Mouse (Mus musculus) heart, postnatal 10 days (tissue): ENCODE results near the gene Golt1b. TPM values are rescaled to one million over a fixed set of nuclear protein-coding genes. Genes with fewer than 3 reads are reported as not detected.
A peak's percentile ranks its signal among the peaks of the same experiment; 100 is the strongest.

Experiments used
- DNase-seq, 2 experiments: peaks; one replicate each; pipeline ENCODE4 v3.0.0; 2021
- intact Hi-C: fragments of 180-260 bp; cut with DNase I; formaldehyde crosslinking; loops from one replicate; pipeline ENCODE4 v1.15.1; 2025
- total RNA-seq, 2 experiments: library from RNA; stranded (reverse); gene quantifications; 2 replicates each; pipeline ENCODE4 v1.2.3; 2021

The Golt1b gene
- total RNA-seq, 2 experiments from 2014 or later = 22.2 to 25.1 TPM

DNA sequence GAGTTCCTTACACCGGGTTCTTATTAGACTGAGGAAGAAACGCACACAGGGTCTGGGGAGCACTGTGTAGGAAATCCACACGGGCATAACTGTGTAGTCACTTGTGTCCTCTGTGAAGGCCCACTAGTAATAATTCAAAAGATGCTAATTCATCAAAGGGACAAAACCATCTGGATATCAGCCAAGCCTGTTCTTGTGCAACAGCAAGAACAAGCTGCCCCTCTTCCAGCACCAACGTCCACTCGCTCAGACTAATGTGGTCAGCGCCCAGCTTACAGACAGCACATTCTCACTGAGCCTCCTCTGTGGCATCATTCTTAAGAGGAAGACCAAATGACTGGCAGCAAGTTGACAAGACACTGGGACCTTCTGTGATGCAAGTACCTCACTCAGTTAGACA lies 7.1 kb upstream of the Golt1b start:
- intact Hi-C loops = loop anchor here (10.0 kb wide), 1 partner anchor 375 kb away; the partner anchor contains the start of gene Cmas

DNA sequence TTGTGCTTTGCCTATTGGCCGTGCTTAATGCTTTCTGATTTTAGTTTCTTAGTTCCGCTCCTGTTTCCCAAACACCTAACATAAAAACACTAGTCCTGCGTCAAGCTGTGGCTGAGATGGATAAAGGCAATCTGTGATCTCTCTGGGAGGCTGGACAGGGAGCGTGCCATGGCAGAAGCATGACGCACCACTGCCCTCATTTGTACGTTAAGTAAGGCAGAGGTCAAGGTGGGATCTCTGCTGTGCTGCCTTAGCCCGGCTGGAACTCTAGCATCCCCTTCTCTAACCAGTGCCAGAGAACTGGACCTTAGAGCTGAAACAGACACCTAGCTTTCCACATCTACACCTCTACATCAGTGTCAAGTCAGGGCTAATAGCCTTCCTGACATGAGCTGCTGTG lies 5.4 kb upstream of the Golt1b start:
- DNase-seq = no peak
- intact Hi-C loops = loop anchor here (10.0 kb wide), 1 partner anchor 373 kb away; the partner anchor contains the start of gene Cmas

More for the DNA sequence above, 7.1 kb upstream of the Golt1b start:
- DNase-seq = no peak

DNA sequence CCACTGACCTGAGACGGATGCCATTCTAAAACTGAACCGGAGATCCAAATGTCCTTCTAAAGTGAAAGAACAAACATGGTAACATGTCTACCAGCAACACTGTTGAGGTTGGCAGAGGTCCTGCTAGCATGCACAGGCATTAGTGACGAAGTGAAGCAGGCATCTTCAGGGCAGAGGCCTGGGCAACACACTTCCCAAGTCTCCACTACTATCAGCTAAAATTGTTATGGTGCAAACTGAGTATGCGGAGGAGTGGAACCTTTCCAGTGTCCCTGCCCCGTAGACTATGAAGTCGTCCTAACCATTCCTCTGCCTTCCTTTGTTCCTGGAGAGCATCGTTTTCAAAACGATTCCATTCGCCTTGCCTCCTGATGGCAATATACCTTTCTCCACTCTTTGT lies 2.5 kb upstream of the Golt1b start:
- no peak for DNase-seq
- intact Hi-C loops = loop anchor here (10.0 kb wide), 1 partner anchor 370 kb away; the partner anchor contains the start of gene Cmas

DNA sequence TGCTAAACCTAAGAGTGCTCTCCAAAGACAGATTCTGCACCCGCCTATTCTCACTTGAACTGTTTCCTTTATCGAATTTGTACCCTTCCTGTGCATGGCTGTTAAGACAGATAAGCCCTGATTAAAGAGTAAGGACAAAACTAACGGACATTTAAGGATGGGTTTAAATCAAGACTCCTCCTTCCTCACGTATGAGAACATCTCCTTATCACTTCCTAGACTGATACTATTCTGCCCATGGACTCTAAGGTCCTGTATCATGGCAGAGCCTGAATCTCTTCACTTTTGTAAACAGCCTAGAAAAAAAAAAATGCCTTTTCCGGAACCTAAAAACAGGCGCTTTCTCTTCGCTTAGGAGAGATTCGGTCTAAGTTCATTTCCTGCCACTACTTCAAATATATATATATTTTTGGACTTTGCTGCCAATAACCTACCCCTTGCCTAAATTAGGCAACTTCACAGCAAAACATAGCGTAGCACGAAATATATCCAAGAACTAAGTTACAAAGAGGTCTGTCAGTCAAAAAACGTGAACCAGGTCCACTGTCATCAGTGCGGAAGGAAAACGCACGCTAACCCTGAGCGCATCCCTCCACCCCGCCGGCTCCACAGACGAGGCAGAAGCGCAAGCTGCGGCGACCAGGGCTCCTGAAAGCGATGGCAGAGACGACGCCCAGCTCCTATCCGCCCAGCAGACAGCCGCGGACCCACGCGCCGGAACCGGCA lies 573 bp upstream of the Golt1b start:
- intact Hi-C loops = loop anchor here (5.0 to 10.0 kb wide), 3 partner anchors 39 to 368 kb away; partner anchors contain the start of genes Cmas and Pyroxd1

DNA sequence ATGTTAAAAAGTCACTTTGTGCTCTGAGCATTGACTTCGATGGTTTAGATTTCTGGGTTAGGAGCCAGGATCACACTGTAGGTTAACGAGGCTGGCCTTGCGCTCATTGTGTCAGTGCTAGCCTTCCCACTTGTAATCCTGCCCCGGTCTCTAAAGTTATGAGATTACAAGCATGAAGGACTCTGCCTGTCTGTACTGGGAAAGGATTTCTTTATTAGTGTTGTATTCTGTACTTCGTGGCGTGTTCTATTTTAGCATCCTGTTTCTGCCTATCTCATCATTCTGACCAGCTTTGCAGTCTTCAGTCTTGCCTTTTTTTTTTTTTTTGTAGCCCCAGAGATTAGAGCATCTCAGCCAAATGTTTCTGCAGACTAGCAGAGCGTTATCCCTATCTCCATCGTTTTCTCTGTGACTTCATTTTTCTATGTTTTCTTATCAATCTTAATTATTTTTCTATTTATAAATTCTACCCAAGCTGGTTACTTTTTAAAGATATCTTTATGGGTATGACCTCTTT lies 792 bp downstream of the Golt1b start:
- no peak for DNase-seq
- intact Hi-C loops = loop anchor here (5.0 to 10.0 kb wide), 3 partner anchors 41 to 367 kb away; partner anchors contain the start of genes Cmas and Pyroxd1

More for the DNA sequence above, 573 bp upstream of the Golt1b start:
- DNase-seq = no peak

DNA sequence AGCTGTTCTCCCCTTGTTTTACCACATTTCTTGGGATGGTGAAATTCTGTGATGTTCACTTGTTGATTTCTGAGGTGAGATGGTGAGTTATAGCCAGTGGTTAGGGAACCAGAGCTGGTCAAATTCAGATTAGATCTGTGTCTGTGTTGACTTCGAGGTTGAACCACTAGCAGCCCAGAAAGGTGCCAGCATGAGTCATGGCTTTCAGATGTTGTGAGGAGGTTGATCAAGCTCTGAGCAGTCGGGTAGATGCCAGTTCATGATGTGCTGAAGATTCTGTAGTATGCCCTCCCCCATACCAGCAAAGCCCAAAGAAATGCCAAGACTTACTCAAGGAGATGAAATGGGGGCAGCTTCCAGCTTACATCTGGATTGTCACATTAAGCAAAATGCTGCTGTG lies 2.1 kb downstream of the Golt1b start:
- DNase-seq = no peak
- intact Hi-C loops = loop anchor here (5.0 to 10.0 kb wide), 3 partner anchors 42 to 366 kb away; partner anchors contain the start of genes Cmas and Pyroxd1

DNA sequence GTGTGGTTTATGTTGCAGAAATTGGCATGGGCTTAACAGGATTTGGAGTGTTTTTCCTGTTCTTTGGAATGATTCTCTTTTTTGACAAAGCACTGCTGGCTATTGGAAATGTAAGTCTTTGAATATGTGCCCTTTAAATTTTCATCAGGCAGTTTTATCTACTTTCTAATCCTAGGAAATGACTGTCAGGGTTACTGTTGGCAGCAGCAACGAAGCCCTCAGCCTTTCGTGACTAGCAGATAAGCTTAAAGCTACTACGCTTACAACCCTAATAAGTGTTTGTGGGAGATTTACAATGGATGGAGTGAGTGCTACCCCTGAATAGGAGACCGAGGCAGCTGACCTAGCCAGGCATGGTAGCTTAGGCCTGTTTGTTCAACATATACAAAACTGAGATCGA lies 5.3 kb downstream of the Golt1b start:
- DNase-seq = no peak
- intact Hi-C loops = no loop called here

DNA sequence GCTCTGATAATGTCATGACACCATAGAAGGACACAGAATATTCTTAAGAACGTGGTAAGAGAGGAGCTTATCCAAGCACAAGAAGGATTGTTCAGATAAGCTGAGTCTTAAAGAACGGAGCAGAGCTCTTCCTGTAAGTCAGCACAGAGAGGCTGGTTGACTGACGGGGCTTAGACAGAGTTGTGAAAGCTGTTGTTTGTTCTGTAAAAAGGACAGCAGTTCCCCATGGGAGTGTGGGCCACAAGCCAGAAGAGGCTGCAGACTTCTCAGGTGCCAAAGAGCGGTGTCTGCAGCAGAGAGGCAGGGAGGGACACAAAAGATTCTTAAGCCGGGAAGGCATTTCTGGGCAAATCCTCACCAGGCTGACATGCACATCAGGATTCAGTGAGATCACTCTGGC lies 7.6 kb downstream of the Golt1b start:
- peak; percentile 11 to 16 for DNase-seq

DNA sequence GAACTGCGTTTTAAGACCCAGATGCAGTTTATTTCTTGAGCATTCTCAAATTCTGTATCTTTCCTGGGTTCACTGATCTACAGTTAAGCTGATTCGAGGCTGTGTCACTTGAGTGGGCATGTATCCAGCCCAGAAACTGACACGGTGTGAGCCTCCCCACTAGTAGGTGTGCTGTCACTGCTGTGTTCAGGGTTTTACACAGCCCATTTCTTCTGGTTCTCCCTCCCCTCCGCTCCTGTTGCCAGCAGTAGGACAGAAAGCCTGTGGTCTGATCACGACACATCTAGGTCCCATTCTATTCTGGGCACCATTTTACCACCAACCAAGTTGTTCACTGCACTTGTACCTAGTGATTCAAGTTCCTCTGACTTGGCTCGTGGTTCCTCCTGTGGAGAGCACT lies 8.7 kb downstream of the Golt1b start:
- DNase-seq = no peak
- intact Hi-C loops = no loop called here

More for the DNA sequence above, 7.6 kb downstream of the Golt1b start:
- intact Hi-C loops = no loop called here

DNA sequence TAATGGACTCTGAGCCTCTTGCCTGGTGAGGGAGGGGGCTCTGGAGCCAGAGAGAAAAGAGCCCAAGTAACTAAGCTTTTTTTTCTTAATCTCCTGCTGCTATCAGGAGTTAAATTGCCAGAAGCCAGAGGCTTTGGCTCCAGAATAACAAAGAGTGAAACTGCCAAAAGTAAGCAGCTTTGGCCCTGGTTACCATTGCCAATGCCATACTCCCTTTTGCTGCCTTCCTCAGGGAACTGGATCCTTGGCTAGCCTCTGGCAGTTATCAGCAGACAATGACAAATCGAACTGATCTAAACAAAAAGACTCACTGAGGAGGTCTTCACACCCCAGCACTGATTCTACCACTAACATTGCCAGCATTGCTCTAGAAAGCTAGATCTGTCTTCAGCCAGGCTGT lies 24.1 kb downstream of the Golt1b start:
- DNase-seq = no peak
- intact Hi-C loops = no loop called here

DNA sequence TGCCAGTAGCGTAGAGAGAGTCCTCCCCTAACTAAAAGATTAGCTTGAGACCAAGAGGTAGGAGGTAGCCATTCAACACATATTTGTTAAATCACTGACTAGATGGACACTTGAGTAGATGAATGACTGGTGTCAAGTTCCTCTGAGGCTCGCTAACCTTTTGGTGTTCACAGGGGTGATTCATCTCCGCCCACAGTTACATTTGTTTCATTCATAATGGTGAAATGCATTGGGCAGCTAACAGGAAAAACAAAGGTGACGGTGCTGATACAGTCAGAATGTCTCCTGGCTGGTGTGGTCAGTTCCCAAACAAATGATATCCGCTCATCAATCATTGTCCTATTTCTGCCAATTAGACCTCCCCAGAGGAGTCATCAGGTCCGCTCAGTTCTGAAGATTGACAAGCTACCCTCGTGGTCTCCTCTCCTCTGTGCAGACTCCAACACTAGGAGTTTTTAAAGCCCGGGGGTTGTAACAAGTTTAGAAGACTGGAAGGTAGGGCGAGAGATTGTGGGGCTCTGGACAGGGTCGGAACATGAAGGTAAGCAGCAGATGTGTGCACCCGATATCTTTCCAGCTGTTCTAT lies 26.0 kb downstream of the Golt1b start, which contains the start of gene Spx:
Gene Spx, plus strand, starts transcription at position 536 of the 586 bp plus-strand sequence.
- intact Hi-C loops = no loop called here
- DNase-seq = no peak

DNA sequence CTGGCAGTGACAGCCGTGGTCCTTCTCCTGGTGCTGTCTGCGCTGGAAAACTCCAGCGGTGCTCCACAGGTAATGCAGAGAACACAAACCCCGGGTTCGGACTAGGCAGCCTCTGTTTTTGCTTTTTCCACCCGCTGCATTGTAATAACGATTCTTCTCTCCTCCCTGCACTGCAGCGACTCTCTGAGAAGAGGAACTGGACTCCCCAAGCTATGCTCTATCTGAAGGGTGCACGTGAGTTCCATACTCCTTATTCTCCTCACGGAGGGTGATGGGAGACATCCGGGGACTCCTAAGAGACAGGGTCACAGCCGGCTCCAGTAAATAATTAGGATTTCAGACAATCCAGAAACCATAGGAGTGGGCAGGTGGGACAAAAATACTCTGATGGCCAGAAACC lies 26.8 kb downstream of the Golt1b start:
- DNase-seq = no peak
- intact Hi-C loops = no loop called here

DNA sequence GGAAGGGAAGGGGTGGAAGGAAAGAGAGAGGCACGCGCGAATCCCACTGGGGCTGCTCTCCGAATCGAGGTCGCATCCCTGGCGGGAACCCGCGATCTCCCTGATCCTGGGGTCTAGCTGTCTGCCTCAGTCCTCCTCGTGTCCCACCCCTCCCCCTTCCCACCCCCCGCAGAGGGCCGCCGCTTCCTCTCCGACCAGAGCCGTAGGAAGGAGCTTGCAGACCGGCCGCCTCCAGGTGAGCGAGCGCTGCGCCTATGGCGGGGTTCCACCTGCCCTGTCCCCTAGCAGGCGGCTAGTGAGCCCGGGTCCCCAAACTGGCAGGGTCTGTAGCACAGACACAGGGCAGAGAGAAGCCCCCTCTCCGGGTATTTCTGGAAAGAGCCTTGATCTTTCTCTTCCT lies 27.6 kb downstream of the Golt1b start:
- DNase-seq = no peak
- intact Hi-C loops = no loop called here

DNA sequence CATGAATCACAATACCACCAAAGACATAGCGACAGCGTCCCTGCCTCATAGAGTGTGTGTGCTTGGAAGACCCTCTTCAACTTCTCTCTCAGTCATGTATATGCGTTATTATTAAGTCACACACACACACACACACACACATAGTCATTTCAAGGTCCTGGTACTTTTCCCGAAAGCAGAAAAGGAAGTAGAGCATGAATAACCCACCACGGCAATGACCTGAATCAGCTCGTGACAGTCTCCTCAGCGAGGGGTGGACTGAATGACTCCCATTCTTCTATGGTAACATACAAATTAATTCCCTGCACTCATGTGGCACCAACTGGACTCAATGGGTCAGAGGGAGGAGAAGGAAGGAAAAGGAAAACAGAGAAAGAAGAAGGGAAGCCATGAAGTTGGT lies 38.0 kb downstream of the Golt1b start:
- intact Hi-C loops = no loop called here
- DNase-seq = no peak

DNA sequence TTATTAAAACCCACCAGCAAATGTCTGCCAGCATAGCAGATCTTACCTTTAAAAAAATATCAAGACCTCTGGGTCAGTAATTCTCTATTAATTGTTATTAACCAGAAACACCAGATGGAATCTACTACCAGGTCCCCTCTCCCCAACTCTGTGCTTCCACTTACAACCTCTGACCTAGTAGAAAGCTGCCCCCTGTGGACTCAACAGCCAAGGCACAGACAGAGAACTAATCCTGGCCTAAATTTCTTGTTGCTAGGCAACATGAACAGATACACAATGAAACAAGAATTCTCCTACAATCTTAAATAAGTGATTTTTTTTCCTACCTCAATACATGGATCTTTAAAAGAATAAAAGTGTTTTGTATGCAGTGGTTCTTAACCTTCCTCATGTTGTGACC lies 42.1 kb downstream of the Golt1b start:
- intact Hi-C loops = no loop called here
- no peak for DNase-seq

DNA sequence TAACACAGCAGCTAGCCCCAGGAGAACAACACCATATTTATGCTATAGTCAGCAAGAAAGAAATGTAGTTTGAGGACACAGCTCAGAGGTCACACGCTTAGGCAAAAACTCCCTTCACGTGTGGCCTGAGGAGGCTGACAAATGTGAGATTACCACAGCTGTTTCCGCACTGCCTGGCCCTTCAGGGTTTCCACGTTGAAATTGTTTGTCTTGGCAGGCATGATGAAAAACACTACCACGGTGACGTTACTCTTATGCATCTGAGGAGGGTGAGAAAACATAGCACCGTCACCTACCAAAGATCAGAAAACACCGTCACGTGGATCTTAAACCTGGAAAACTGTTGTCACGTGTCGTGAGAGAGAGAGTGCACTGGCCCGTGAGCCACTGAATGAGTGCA lies 64.4 kb downstream of the Golt1b start:
- DNase-seq = peak in 1 of 2 experiments; percentile 12
- intact Hi-C loops = no loop called here

DNA sequence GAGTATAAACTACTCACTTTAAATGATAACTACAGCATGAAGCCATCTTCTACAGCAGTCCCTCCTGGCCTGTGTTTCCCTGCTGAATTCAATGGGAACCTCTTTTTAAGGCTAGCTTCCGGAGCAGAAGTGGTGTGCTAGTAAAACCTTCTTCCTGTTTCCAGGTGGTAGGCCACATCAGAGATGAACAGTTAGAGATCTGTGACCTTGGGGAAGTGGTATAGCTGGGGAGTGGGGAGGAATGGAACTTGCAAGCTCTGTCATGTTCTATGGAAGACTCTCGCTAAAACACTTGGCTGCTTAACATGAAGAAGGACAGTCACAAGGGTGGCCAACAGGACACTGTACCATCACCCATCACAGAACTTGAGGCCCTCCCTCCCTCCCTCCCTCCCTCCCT lies 66.3 kb downstream of the Golt1b start:
- intact Hi-C loops = no loop called here
- DNase-seq = no peak

Other genes starting within 250 kb of the Golt1b start
- gene Slco1a6, start 178.7 kb upstream of the Golt1b start, total RNA-seq = under 1 TPM in 1 of 2 experiments, not detected in 1; 0.67 TPM
- not detected for gene Iapp, start 88.8 kb upstream of the Golt1b start, total RNA-seq
- not detected for gene Slco1a5, start 64.2 kb upstream of the Golt1b start, total RNA-seq
- gene Pyroxd1, start 41.6 kb upstream of the Golt1b start, total RNA-seq = 10 to 100 TPM in 1 of 2 experiments, 1 to 10 TPM in 1; 9.5 to 12.4 TPM
- gene Recql, start 134 bp upstream of the Golt1b start, total RNA-seq = 10 to 100 TPM; 10.7 to 13.0 TPM
- not detected for gene Spx, start 26.2 kb downstream of the Golt1b start, total RNA-seq
- under 1 TPM in 1 of 2 experiments, not detected in 1; 0.19 TPM for gene Gys2, start 85.9 kb downstream of the Golt1b start, total RNA-seq
- 1,000 to 10,000 TPM; 1,648 to 1,721 TPM for gene Ldhb, start 120.7 kb downstream of the Golt1b start, total RNA-seq
- gene Kcnj8, start 184.4 kb downstream of the Golt1b start, total RNA-seq = 10 to 100 TPM; 40.4 to 46.7 TPM